Mouse (Mus musculus) mammary gland, adult 2 months (tissue): ENCODE data around the gene Gm7945. TPM values are rescaled to one million over a fixed set of nuclear protein-coding genes. Genes with fewer than 3 reads are reported as not detected.

Source experiments
- polyA plus RNA-seq: library from polyadenylated mRNA; depleted of rRNA; stranded (reverse); fragments of >200 nt; gene quantifications from 2 replicates; pipeline ENCODE4 v1.2.3, GENCODE M21; 2012; ENCODE audit warnings: low replicate concordance; rRNA removed

Gm7945 gene
- not detected in 2 replicates for polyA plus RNA-seq

GRCm38 (mm10) chr14:41386279-41386678 is at the start of gene Gm7945:
Gm7945 (minus strand) TSS chr14:41386379.

GRCm38 (mm10) chr14:41408181-41408580 is 22.0 kb upstream of the Gm7945 start, which contains the start of gene Gm6482:
Gm6482 (minus strand) TSS chr14:41408281.

DNA sequence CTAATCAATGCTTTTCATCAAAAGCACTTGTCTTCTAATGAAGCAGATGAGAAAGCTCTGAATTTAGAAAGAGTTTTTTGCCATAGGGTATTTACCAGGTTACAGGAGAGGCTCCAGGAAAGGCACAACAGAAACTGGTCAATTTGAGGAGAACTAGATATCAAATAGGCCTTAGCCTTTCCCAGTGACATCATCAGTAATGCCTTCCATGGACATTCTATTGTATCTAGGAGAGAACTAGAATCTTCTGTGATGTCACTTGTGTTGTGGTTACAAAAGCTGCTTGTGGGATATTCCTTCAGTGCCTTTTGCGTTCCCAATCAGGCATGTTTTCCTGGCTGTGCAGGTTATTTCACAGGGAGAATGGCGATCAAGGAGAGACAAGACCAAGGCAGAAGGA is 37.9 kb downstream of the Gm7945 start, which contains the start of gene Gm5798:
Gene Gm5798 (plus strand): TSS at position 301 of the 400 bp plus-strand sequence.

Other genes with a start within 250 kb of the Gm7945 start
- gene Mbl1, start 234.9 kb downstream of the Gm7945 start, polyA plus RNA-seq, result 0.16 TPM in 1 of 2 replicates, not detected in the other
- 0.10 TPM in 1 of 2 replicates, not detected in the other for gene Sftpd, start 201.2 kb downstream of the Gm7945 start, polyA plus RNA-seq
- gene Gm2832, start 107.6 kb downstream of the Gm7945 start, polyA plus RNA-seq, result not detected in 2 replicates
- not detected in 2 replicates for gene Gm5798, start 37.8 kb downstream of the Gm7945 start, polyA plus RNA-seq
- not detected in 2 replicates for gene Gm6482, start 21.9 kb upstream of the Gm7945 start, polyA plus RNA-seq
- gene Gm7954, start 67.1 kb upstream of the Gm7945 start, polyA plus RNA-seq, result not detected in 2 replicates
- not detected in 2 replicates for gene Gm3486, start 103.1 kb upstream of the Gm7945 start, polyA plus RNA-seq
- gene Gm7970, start 169.2 kb upstream of the Gm7945 start, polyA plus RNA-seq, result not detected in 2 replicates
- gene 1700049E17Rik2, start 186.8 kb upstream of the Gm7945 start, polyA plus RNA-seq, result not detected in 2 replicates
- gene Gm3072, start 238.2 kb upstream of the Gm7945 start, polyA plus RNA-seq, result not detected in 2 replicates